Mouse (Mus musculus) CD8-positive naive resting alpha-beta T cell, adult 2 months (primary cell): Measurements from ENCODE around the gene Grin3b.

Source experiments
- DNase-seq, 2 experiments: peaks; one replicate each; pipeline ENCODE4 v3.0.0; 2022; ENCODE audit warnings: low read depth in 2 of 2, low spot score in 2 of 2

Grin3b gene

GRCm38 (mm10) chr10:79934794-79935569, 35.5 kb upstream of the Grin3b start:
- DNase-seq, result no peak

DNA sequence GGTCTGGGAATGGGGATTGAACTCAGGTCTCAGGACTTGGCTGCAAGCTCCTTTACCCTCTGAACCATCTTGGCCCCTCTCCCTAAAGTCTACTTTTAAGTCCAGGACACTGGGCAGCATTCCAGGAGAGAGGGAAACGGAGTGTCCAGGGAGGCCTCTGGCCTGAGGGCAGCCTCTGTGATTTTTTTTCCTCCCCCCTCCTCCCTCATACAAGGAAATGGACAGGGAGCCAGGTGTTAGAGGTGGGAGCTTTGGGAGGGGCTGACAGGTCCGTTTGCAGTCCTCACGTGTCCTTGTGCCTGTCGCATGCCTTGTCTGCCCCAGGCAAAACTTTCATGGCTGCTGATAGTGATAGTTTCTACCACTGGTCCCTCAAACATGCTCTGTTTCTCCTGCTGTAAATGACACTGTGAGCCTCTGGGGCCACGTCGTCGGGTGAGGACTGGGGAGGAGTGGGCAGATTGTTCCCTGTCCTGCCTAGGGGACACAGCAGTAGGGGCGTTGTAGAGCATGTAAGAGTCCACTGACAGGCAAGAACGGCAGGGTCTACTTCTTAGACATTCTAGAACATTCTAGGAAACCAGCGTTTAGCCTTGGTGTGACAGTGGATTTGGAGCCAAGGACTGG, 34.1 kb upstream of the Grin3b start:
- no peak for DNase-seq

DNA sequence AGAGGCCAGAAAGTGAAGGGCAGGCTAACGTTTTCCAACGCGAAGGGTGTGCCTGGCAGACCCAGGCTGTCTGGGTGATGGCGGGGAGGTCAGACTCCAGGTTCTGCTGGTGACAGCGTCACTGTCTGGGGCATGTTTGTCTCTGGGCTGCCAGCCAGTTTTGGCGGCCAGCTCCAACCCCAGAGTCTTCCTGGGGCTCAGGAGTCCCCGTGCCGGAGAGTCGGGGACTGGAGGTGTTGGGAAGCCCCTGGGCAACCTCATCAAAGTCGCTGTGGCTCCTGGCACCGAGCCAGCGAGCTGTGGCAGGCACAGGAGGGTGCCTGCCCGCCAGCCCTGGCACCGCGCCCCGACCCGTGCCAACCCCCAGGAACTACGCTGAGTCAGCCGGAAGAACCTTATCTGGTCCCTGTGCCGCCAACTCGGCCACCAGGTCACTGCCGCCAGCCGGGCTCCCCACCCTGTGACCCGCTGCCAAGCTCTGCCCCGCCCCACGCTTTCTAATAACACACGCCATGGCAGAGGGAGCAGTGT, 33.5 kb upstream of the Grin3b start:
- peak; percentile 80 to 84 for DNase-seq

GRCm38 (mm10) chr10:79937775-79938526, 32.6 kb upstream of the Grin3b start:
- DNase-seq, result no peak

- DNase-seq, result no peak
These were observed 29.8 kb upstream of the Grin3b start for GRCm38 (mm10) chr10:79940749-79941148.

- no peak for DNase-seq
These were observed 27.5 kb upstream of the Grin3b start for GRCm38 (mm10) chr10:79942988-79943387.

- no peak for DNase-seq
These were observed 27.0 kb upstream of the Grin3b start for GRCm38 (mm10) chr10:79943471-79943901.

DNA sequence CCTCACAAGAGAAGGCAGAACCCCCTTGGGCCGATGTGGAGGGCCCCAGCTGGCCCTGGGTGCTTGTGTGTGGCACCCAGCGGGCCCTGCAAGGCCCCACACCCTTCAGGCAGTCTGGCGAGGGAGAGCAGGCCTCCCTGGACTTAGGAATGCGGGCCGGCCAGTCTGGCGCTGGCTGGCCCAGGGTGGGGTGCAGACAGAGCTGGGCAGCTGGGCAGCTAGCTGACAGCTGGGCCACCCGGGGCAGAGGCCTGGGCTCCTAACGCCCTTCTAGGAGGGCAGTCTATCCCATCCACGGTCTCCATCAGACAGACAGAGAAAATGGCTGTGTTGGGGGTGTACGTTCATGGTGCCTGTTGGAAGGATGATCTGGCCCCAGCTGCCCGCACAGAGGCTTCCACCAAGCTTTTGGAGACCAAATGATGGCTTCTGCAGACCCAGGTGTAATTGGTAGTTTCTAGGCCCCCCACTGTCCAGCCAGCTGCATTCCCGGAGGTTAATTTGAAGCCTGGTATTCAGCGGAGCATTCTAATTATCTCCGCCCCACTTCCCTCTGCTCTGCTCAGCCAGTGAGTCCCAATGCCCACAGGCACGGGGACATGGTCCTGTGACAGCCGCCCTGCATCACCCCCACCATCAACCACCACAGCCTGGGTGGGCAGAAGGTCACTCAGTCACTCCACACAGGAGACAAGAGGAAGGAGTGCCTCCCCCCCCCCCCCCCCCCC, 24.8 kb upstream of the Grin3b start:
- no peak for DNase-seq

DNA sequence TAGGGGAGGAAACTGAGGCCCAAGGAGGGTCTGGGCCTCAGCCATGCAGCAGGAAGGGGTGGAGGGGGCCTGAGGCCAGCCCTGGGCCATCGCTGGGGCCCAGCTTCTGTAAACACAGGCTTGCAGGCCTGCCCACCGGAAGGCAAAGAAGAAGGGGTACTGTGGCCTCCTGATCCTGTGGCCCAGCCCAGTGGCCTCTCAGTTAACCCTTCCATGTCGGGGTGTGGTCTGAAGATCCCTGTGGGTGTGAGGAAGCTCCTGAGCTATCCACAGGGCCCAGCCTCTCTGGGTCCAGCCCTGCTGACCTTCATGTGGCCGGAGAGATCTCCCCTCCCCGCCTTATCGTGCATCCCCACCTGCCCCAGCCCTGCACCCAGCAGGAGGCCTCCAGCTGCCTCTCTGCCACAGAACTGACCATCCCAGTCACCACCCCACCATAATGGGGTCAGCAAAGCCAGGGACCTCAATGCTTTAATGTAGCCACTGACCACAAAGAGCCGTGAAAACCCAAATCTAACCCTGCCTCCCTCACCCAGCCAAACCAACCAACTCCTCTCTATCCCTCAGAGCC, 23.7 kb upstream of the Grin3b start:
- DNase-seq, result no peak

GRCm38 (mm10) chr10:79947502-79947901, 23.0 kb upstream of the Grin3b start:
- no peak for DNase-seq

GRCm38 (mm10) chr10:79949873-79950272, 20.6 kb upstream of the Grin3b start:
- DNase-seq, result no peak

GRCm38 (mm10) chr10:79950661-79951060, 19.9 kb upstream of the Grin3b start:
- no peak for DNase-seq

DNA sequence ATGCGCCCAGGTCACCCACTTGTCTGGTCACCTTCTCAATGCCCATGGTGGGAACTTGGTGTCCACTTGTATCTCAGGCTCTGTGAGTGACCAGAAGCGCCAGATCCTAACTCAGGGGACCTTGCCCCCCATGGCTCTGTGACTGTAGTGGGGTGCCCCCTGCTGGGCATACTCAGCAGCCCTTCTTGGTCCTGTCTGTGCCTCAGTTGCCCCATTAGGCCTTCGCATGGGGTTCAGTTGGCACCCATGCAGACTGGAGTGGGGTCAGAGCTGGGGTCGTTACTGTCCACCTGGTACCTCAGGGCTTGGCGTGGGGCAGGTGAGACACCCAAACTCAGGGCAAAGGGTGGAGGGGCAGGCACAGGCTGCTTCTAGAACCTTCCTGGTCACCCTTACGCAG, 16.6 kb upstream of the Grin3b start:
- DNase-seq, result peak in 1 of 2 experiments; percentile 11

DNA sequence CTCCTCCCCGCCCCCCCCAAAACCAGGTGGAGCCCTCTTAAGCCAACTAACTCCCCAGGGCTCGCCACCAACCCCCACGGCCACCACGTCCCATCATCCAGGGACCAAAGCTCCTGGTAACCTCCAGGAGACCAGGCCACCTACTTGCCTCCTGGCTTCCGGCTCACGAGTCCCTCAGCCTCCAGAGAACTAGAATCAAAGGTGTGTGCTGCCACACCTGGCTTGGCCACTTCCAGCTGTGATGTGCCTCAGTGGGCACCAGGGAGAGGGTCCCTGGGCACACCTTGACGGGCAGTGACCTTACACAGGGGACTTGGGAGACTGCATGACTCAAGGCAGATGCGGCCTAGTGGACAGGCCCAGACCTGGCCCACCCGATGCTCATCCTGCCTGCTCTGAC, 14.8 kb upstream of the Grin3b start:
- no peak for DNase-seq

- no peak for DNase-seq
These were observed 13.8 kb upstream of the Grin3b start for GRCm38 (mm10) chr10:79956643-79957154.

GRCm38 (mm10) chr10:79958140-79958816, 12.2 kb upstream of the Grin3b start:
- DNase-seq, result peak; percentile 68 to 76

DNA sequence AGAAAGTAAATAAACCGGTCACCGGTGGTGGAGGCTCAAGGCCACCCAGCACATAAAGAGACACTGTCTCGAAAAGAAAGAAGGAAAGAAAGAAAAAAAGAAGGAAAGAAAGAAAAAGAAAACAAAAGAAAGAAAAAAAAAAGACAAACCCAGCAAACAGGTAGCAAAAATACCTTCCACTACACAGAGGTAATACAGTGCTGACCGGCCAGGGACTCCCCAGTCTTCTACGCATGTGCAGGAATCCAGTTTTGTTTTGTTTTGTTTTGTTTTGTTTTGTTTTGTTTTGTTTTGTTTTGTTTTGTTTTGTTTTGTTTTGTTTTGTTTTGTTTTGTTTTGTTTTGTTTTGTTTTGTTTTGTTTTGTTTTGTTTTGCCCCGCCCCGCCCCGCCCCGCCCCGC, 11.1 kb upstream of the Grin3b start:
- peak in 1 of 2 experiments; percentile 29 for DNase-seq

DNA sequence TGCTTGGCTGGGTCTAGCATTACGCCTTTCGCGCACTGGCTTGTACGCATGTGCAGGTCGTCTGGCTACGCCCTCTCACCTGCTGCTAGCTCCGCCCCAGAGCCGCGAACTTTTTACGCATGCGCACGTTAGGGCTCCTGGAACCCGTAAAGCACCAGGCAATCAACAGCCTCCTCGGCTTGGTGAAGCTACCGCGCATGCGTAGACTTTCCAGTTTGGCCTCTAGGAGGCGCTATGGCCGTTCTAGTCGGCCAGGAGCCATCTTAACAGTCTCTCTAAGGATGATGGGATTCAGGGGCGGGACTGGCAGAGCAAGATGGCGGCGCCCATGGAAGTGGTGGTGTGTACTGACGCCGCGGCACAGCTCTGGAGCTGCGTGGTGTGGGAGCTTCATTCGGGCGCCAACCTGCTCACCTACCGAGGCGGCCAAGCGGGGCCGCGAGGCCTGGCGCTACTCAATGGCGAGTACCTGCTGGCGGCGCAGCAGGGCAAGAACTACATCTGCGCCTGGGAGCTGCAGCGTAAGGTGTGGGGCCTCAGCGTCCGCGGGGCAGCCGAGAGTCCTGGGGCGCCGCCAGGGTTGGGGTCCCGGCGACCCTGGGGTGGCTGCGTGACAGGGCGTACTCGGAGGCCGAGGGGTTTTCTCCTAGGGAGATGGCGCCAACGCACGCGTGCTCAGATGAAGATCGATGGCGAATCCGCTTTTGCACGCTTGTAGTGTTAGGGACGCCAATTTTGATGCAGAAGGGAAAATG, 10.5 kb upstream of the Grin3b start, which contains the start of gene Wdr18:
TSS of gene Wdr18 (plus strand) at position 306 of the 755 bp plus-strand sequence.
- DNase-seq, result peak; percentile 100

- DNase-seq, result no peak
These were observed 9.7 kb upstream of the Grin3b start for GRCm38 (mm10) chr10:79960671-79961294.
